Mouse (Mus musculus) spleen, embryonic (tissue): ENCODE results near the gene Pkn3.
"Not testable (repeated sequence)": the region's sequence is repeated elsewhere in the genome, so short reads cannot be mapped to it uniquely, and the experiment has no call there.

Source experiments
- CTCF ChIA-PET: fragments of 350-600 bp; sonication (Branson Sonifier 250); formaldehyde crosslinking; loops from one replicate; lab custom pipeline; 2022; lab: Charles Lee

Gene Pkn3

GRCm38 (mm10) chr2:30134378-30134711 lies 56.9 kb downstream of the Pkn3 start:
- CTCF ChIA-PET: interaction anchor here (0.6 to 0.9 kb wide), 3 partner anchors 27 to 76 kb away, joined by 3 to 4 read pairs (median 4); partner anchors contain the start of gene Spout1

- CTCF ChIA-PET: interaction anchor here (0.8 kb wide), 2 partner anchors 16 to 43 kb away, joined by 3 to 5 read pairs; partner anchors contain the start of gene Spout1
Observed at GRCm38 (mm10) chr2:30134928-30135620, 57.6 kb downstream of the Pkn3 start.

- CTCF ChIA-PET: no interaction called here
Observed at GRCm38 (mm10) chr2:30136458-30136857, 59.0 kb downstream of the Pkn3 start.

GRCm38 (mm10) chr2:30140021-30140420 lies 62.5 kb downstream of the Pkn3 start:
- CTCF ChIA-PET: not testable (repeated sequence)
